In the genomic region with DNA sequence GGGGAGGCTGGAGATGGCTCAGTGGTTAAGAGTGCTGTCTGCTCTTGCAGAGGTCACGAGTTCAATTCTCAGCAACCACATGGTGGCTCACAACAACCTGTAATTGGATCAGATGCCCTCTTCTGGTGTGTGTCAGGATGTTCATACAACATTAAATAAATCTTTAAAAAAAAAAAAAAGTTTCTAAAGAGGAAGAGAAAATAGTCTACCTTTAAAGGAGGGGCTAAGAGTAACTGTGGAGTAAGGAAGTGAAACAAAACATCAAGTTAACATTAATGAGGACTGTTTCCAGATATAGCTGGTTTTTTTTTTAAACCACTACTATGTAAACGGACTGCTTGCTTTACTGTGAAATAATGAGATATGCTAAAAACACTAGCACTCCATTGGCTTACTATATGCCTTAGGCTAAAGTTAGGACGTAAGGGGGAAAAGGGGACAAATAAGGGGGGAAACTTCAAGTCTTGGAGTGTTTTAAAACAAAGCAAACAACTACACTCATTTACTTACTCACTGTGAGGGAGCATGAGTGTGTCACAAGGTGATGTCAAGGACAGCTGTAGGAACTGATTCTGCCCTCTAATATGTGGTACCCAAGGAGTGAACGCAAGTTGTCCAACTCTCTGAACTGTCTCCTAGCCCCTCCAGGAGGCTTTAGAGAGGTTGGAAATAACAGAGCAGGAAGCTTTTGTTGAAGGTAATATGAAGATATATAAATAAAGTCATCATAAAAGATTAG, we compare ENCODE assay signal across 1 mouse cellular context.
TF ChIP-seq lines count a peak whose summit lies in the region.

No protein-coding gene starts in this region.

TF ChIP-seq in MEL, 35 proteins besides CTCF, POLR2A, EP300 and RAD21:
- TF ChIP-seq ELF1 (IDR thresholded peaks at IDR 0.05; ENCODE audit: low read depth, low read length), result no peak
- TF ChIP-seq ZNF384 (IDR thresholded peaks at IDR 0.05; ENCODE audit: low read depth, low read length), result peak; percentile 31; the same call in 1 of the 2 replicates
TF ChIP-seq in MEL: peak in this region for 1.
